Mouse (Mus musculus) kidney, adult 9 months (tissue): ENCODE data around the gene Mcm2.

ENCODE experiments used
- DNase-seq: peaks from one replicate; pipeline ENCODE4 v3.0.0; 2022

Gene Mcm2

GRCm38 (mm10) chr6:88898534-88899048 is at the start of gene Mcm2:
Gene Mcm2, minus strand, starts transcription at chr6:88898780.
- peak; percentile 97 for DNase-seq

GRCm38 (mm10) chr6:88947771-88948170 is 49.2 kb upstream of the Mcm2 start:
- no peak for DNase-seq

- no peak for DNase-seq
Measured at GRCm38 (mm10) chr6:88946442-88946841, 47.9 kb upstream of the Mcm2 start.

- DNase-seq, result no peak
Measured at GRCm38 (mm10) chr6:88943666-88944065, 45.1 kb upstream of the Mcm2 start.

GRCm38 (mm10) chr6:88942595-88942994 is 44.0 kb upstream of the Mcm2 start:
- no peak for DNase-seq

GRCm38 (mm10) chr6:88941628-88942027 is 43.0 kb upstream of the Mcm2 start:
- no peak for DNase-seq

GRCm38 (mm10) chr6:88940090-88940916 is 41.7 kb upstream of the Mcm2 start:
- no peak for DNase-seq

GRCm38 (mm10) chr6:88939281-88940089 is 40.9 kb upstream of the Mcm2 start:
- no peak for DNase-seq

GRCm38 (mm10) chr6:88938664-88939055 is 40.1 kb upstream of the Mcm2 start:
- no peak for DNase-seq

- DNase-seq, result no peak
Measured at GRCm38 (mm10) chr6:88937971-88938663, 39.5 kb upstream of the Mcm2 start.

GRCm38 (mm10) chr6:88937214-88937549 is 38.6 kb upstream of the Mcm2 start:
- no peak for DNase-seq

GRCm38 (mm10) chr6:88936342-88937213 is 38.0 kb upstream of the Mcm2 start:
- no peak for DNase-seq

- DNase-seq, result no peak
Measured at GRCm38 (mm10) chr6:88935735-88936276, 37.2 kb upstream of the Mcm2 start.

- DNase-seq, result no peak
Measured at GRCm38 (mm10) chr6:88934816-88935215, 36.2 kb upstream of the Mcm2 start.

GRCm38 (mm10) chr6:88934132-88934531 is 35.6 kb upstream of the Mcm2 start:
- no peak for DNase-seq

- DNase-seq, result no peak
Measured at GRCm38 (mm10) chr6:88931449-88931848, 32.9 kb upstream of the Mcm2 start.

- no peak for DNase-seq
Measured at GRCm38 (mm10) chr6:88930049-88930448, 31.5 kb upstream of the Mcm2 start.

GRCm38 (mm10) chr6:88929451-88929850 is 30.9 kb upstream of the Mcm2 start:
- no peak for DNase-seq

- no peak for DNase-seq
Measured at GRCm38 (mm10) chr6:88928576-88928975, 30.0 kb upstream of the Mcm2 start.

GRCm38 (mm10) chr6:88928026-88928425 is 29.4 kb upstream of the Mcm2 start:
- no peak for DNase-seq

GRCm38 (mm10) chr6:88927595-88927994 is 29.0 kb upstream of the Mcm2 start:
- DNase-seq, result peak; percentile 78

GRCm38 (mm10) chr6:88926870-88927269 is 28.3 kb upstream of the Mcm2 start:
- DNase-seq, result peak; percentile 64
